Mouse (Mus musculus) stomach, postnatal 0 days (tissue): Measurements from ENCODE around the gene Dlg2. TPM values are rescaled to one million over a fixed set of nuclear protein-coding genes. Genes with fewer than 3 reads are reported as not detected.

Experiments used
- ATAC-seq: fragments of 200-750 bp; cut with Nextera tagmentation; 2 replicates; pipeline ENCODE4 v1.8.0; 2017; ENCODE audit not compliant: low FRiP score, low TSS enrichment
- DNase-seq: peaks from one replicate; pipeline ENCODE4 v3.0.0-alpha.2; 2016; ENCODE audit warnings: low spot score
- H3K27ac ChIP-seq: fragments of 300-500 bp; sonication (generic); replicated peaks from 2 replicates; pipeline ENCODE4 v1.5.1; 2014; ENCODE audit warnings: mild to moderate bottlenecking, control low read depth
- H3K27me3 ChIP-seq: fragments of 300-500 bp; sonication (generic); 2 replicates; pipeline ENCODE4 v1.6.1; 2014; ENCODE audit warnings: low read length; ENCODE audit not compliant: control insufficient read depth, insufficient read depth
- H3K36me3 ChIP-seq: fragments of 300-500 bp; sonication (generic); 2 replicates; pipeline ENCODE4 v1.6.1; 2014; ENCODE audit warnings: low read length, mixed read lengths; ENCODE audit not compliant: control insufficient read depth, insufficient read depth
- H3K4me1 ChIP-seq: fragments of 300-500 bp; sonication (generic); replicated peaks from 2 replicates; pipeline ENCODE4 v1.6.1; 2014; ENCODE audit warnings: antibody characterized with exemption; ENCODE audit not compliant: control insufficient read depth, insufficient read depth
- H3K4me2 ChIP-seq: fragments of 300-500 bp; sonication (generic); replicated peaks from 2 replicates; pipeline ENCODE4 v1.6.1; 2014; ENCODE audit warnings: low read depth, mild to moderate bottlenecking, control low read depth, moderate library complexity
- H3K4me3 ChIP-seq: fragments of 300-500 bp; sonication (generic); 2 replicates; pipeline ENCODE4 v1.5.1; 2014; ENCODE audit warnings: low read depth, low read length, control low read depth
- H3K9ac ChIP-seq: fragments of 300-500 bp; sonication (generic); 2 replicates; pipeline ENCODE4 v1.6.1; 2014; ENCODE audit warnings: mild to moderate bottlenecking, low read length, control low read depth, mixed read lengths
- H3K9me3 ChIP-seq: fragments of 300-500 bp; sonication (generic); 2 replicates; pipeline ENCODE4 v1.6.1; 2016; ENCODE audit warnings: low read length; ENCODE audit not compliant: control insufficient read depth
- CTCF ChIP-seq: IDR thresholded peaks from 2 replicates; pipeline ENCODE4 v1.5.1; 2016; ENCODE audit warnings: antibody characterized with exemption, low read depth, mild to moderate bottlenecking, moderate library complexity
- EP300 ChIP-seq: optimal IDR thresholded peaks from 2 replicates; pipeline ENCODE3; 2016; ENCODE audit warnings: antibody characterized with exemption
- WGBS: fragments of 180-500 bp; shearing (Covaris S2); extraction: QIAGEN DNeasy Blood & Tissue Kit; methylation state at CpG from one replicate; pipeline ENCODE4 v1.1.7; 2014; 5-methylcytosine and 5-hydroxymethylcytosine counted together
- polyA plus RNA-seq: library from polyadenylated mRNA; unstranded; fragments of >200 nt; fragmentation: Nextera tagmentation; extraction: Ambion mirVana; gene quantifications from 2 replicates; pipeline ENCODE4 v1.2.1, GENCODE M21; 2015

Dlg2 gene
- polyA plus RNA-seq, 1 experiment from 2014 or later = 12.8 TPM

- no peak overlapping the region for H3K4me2 ChIP-seq
- no peak for TF ChIP-seq EP300
- TF ChIP-seq CTCF = no peak
- ATAC-seq (no peak), DNase-seq (no peak)
- 22% methylated on average over 7 of the region's 7 CpGs for WGBS
- no peak overlapping the region for H3K4me3 ChIP-seq
- no peaks in the 10 kb centered on the region for H3K4me1 ChIP-seq
- no peak overlapping the region for H3K27ac ChIP-seq
- H3K36me3 ChIP-seq = no peaks in the 10 kb centered on the region
- H3K27me3 ChIP-seq = no peaks in the 10 kb centered on the region
- H3K9me3 ChIP-seq = no peaks in the 10 kb centered on the region
- H3K9ac ChIP-seq = no peak overlapping the region
These were observed 92.7 kb downstream of the Dlg2 start for GRCm38 (mm10) chr7:90569130-90569529.

GRCm38 (mm10) chr7:90587795-90588194 lies 111.3 kb downstream of the Dlg2 start:
- Histone ChIP-seq H3K27ac (no peak overlapping the region), H3K4me1 (no peaks in the 10 kb centered on the region), H3K9ac (no peak overlapping the region), H3K4me2 (no peak overlapping the region), H3K4me3 (no peak overlapping the region), H3K36me3 (no peaks in the 10 kb centered on the region), H3K27me3 (no peaks in the 10 kb centered on the region), H3K9me3 (no peaks in the 10 kb centered on the region)
- ATAC-seq (no peak), DNase-seq (no peak)
- TF ChIP-seq CTCF (no peak), EP300 (no peak)
- WGBS = 21% methylated on average over 2 of the region's 2 CpGs

- no peak for DNase-seq
These were observed 111.8 kb downstream of the Dlg2 start for GRCm38 (mm10) chr7:90588318-90588717.

GRCm38 (mm10) chr7:90609764-90610163 lies 133.3 kb downstream of the Dlg2 start:
- WGBS = 41% methylated on average over 2 of the region's 2 CpGs
- no peak for DNase-seq

More at GRCm38 (mm10) chr7:90588318-90588717, 111.8 kb downstream of the Dlg2 start:
- TF ChIP-seq EP300 (no peak), CTCF (no peak)
- Histone ChIP-seq H3K9ac (no peak overlapping the region), H3K4me2 (no peak overlapping the region), H3K27ac (no peak overlapping the region), H3K9me3 (no peaks in the 10 kb centered on the region), H3K4me1 (no peaks in the 10 kb centered on the region), H3K4me3 (no peak overlapping the region), H3K27me3 (no peaks in the 10 kb centered on the region), H3K36me3 (no peaks in the 10 kb centered on the region)
- WGBS = 70% methylated on average over 1 of the region's 1 CpGs
- ATAC-seq = no peak

GRCm38 (mm10) chr7:90630546-90630945 lies 154.1 kb downstream of the Dlg2 start:
- no peak overlapping the region for H3K4me3 ChIP-seq
- no peaks in the 10 kb centered on the region for H3K9me3 ChIP-seq
- ATAC-seq (no peak), DNase-seq (no peak)
- H3K9ac ChIP-seq = no peak overlapping the region
- H3K27me3 ChIP-seq = no peaks in the 10 kb centered on the region
- no peaks in the 10 kb centered on the region for H3K36me3 ChIP-seq
- no peaks in the 10 kb centered on the region for H3K4me1 ChIP-seq
- TF ChIP-seq EP300 (no peak), CTCF (no peak)
- no peak overlapping the region for H3K27ac ChIP-seq
- WGBS = 80% methylated on average over 3 of the region's 3 CpGs
- H3K4me2 ChIP-seq = no peak overlapping the region

More at GRCm38 (mm10) chr7:90609764-90610163, 133.3 kb downstream of the Dlg2 start:
- no peak overlapping the region for H3K9ac ChIP-seq
- TF ChIP-seq EP300 (no peak), CTCF (no peak)
- H3K4me2 ChIP-seq = no peak overlapping the region
- no peaks in the 10 kb centered on the region for H3K27me3 ChIP-seq
- H3K4me1 ChIP-seq = no peaks in the 10 kb centered on the region
- no peaks in the 10 kb centered on the region for H3K9me3 ChIP-seq
- ATAC-seq = no peak
- no peak overlapping the region for H3K27ac ChIP-seq
- no peak overlapping the region for H3K4me3 ChIP-seq
- no peaks in the 10 kb centered on the region for H3K36me3 ChIP-seq

GRCm38 (mm10) chr7:90649512-90649911 lies 173.0 kb downstream of the Dlg2 start:
- TF ChIP-seq CTCF (no peak), EP300 (no peak)
- ATAC-seq = no peak
- Histone ChIP-seq H3K4me2 (no peak overlapping the region), H3K27me3 (no peaks in the 10 kb centered on the region), H3K4me1 (no peaks in the 10 kb centered on the region), H3K36me3 (no peaks in the 10 kb centered on the region), H3K9me3 (no peaks in the 10 kb centered on the region), H3K27ac (no peak overlapping the region), H3K4me3 (no peak overlapping the region), H3K9ac (no peak overlapping the region)
- 81% methylated on average over 1 of the region's 1 CpGs for WGBS
- no peak for DNase-seq
